Mouse (Mus musculus) stomach, embryonic 15.5 days (tissue): ENCODE results near the gene Olfr402. TPM values are rescaled to one million over a fixed set of nuclear protein-coding genes. Genes with fewer than 3 reads are reported as not detected.
"Not testable (repeated sequence)": the region's sequence is repeated elsewhere in the genome, so short reads cannot be mapped to it uniquely, and the experiment has no call there.

Experiments used
- ATAC-seq: fragments of 200-750 bp; cut with Nextera tagmentation; 2 replicates; pipeline ENCODE4 v1.8.0; 2017; ENCODE audit warnings: low read depth, moderate number of reproducible peaks, moderate TSS enrichment; ENCODE audit not compliant: insufficient read depth, low FRiP score
- H3K27ac ChIP-seq: fragments of 300-500 bp; sonication (generic); 2 replicates; pipeline ENCODE4 v1.5.1; 2015; ENCODE audit warnings: mild to moderate bottlenecking, inconsistent platforms
- H3K27me3 ChIP-seq: fragments of 300-500 bp; sonication (generic); replicated peaks from 2 replicates; pipeline ENCODE4 v1.6.1; 2015; ENCODE audit warnings: inconsistent platforms
- H3K36me3 ChIP-seq: fragments of 300-500 bp; sonication (generic); 2 replicates; pipeline ENCODE4 v1.6.1; 2015; ENCODE audit warnings: inconsistent platforms
- H3K4me1 ChIP-seq: fragments of 300-500 bp; sonication (generic); 2 replicates; pipeline ENCODE4 v1.6.1; 2015; ENCODE audit warnings: inconsistent platforms
- H3K4me2 ChIP-seq: fragments of 300-500 bp; sonication (generic); 2 replicates; pipeline ENCODE4 v1.6.1; 2015; ENCODE audit warnings: mild to moderate bottlenecking, inconsistent platforms
- H3K4me3 ChIP-seq: fragments of 300-500 bp; sonication (generic); replicated peaks from 2 replicates; pipeline ENCODE4 v1.5.1; 2015; ENCODE audit warnings: inconsistent platforms
- H3K9ac ChIP-seq: fragments of 300-500 bp; sonication (generic); 2 replicates; pipeline ENCODE4 v1.6.1; 2015; ENCODE audit warnings: inconsistent platforms
- H3K9me3 ChIP-seq: fragments of 300-500 bp; sonication (generic); 2 replicates; pipeline ENCODE4 v1.6.1; 2016; ENCODE audit warnings: inconsistent platforms
- WGBS: fragments of 180-500 bp; shearing (Covaris S2); methylation state at CpG from one replicate; pipeline ENCODE4 v1.1.7; 2015; 5-methylcytosine and 5-hydroxymethylcytosine counted together
- polyA plus RNA-seq: library from polyadenylated mRNA; unstranded; fragments of >200 nt; fragmentation: Nextera tagmentation; extraction: Ambion mirVana; gene quantifications from 2 replicates; pipeline ENCODE4 v1.2.1, GENCODE M21; 2015

Olfr402 gene
- polyA plus RNA-seq = not detected in 2 replicates

- ATAC-seq = no peak
- no peaks in the 10 kb centered on the region for H3K9me3 ChIP-seq
- H3K36me3 ChIP-seq = no peaks in the 10 kb centered on the region
- no peak within 1 kb of the TSS for H3K27ac ChIP-seq
- H3K9ac ChIP-seq = no peak within 1 kb of the TSS
- WGBS = 69% methylated on average over 3 of the region's 3 CpGs
- H3K4me3 ChIP-seq = no peak within 1 kb of the TSS
- H3K27me3 ChIP-seq = no peaks in the 10 kb centered on the region
- no peak within 1 kb of the TSS for H3K4me2 ChIP-seq
- H3K4me1 ChIP-seq = no peaks in the 10 kb centered on the region
These were observed at the start of gene Olfr402 for GRCm38 (mm10) chr11:74153229-74153628. Olfr402 (plus strand) TSS chr11:74153529.

GRCm38 (mm10) chr11:74105066-74105465 is 48.3 kb upstream of the Olfr402 start:
- no peak for ATAC-seq
- H3K4me2 ChIP-seq = no peak overlapping the region
- no peak overlapping the region for H3K27ac ChIP-seq
- no peaks in the 10 kb centered on the region for H3K4me1 ChIP-seq
- no peaks in the 10 kb centered on the region for H3K36me3 ChIP-seq
- WGBS = 26% methylated on average over 5 of the region's 5 CpGs
- no peak overlapping the region for H3K4me3 ChIP-seq
- no peaks in the 10 kb centered on the region for H3K27me3 ChIP-seq
- H3K9me3 ChIP-seq = no peaks in the 10 kb centered on the region
- H3K9ac ChIP-seq = no peak overlapping the region

GRCm38 (mm10) chr11:74113412-74113811 is 39.9 kb upstream of the Olfr402 start, which contains the start of gene Olfr401:
Olfr401 (plus strand) TSS chr11:74113712.
- no peaks in the 10 kb centered on the region for H3K9me3 ChIP-seq
- H3K36me3 ChIP-seq = no peaks in the 10 kb centered on the region
- H3K4me1 ChIP-seq = no peaks in the 10 kb centered on the region
- H3K9ac ChIP-seq = no peak within 1 kb of the TSS
- no peak within 1 kb of the TSS for H3K4me2 ChIP-seq
- H3K4me3 ChIP-seq = no peak within 1 kb of the TSS
- no peak within 1 kb of the TSS for H3K27ac ChIP-seq
- no peak for ATAC-seq
- H3K27me3 ChIP-seq = no peaks in the 10 kb centered on the region

GRCm38 (mm10) chr11:74140001-74140400 is 13.3 kb upstream of the Olfr402 start:
- not testable (repeated sequence) for H3K4me3 ChIP-seq, H3K9ac ChIP-seq, ATAC-seq, H3K4me1 ChIP-seq, H3K27me3 ChIP-seq, H3K9me3 ChIP-seq, H3K27ac ChIP-seq, H3K4me2 ChIP-seq, H3K36me3 ChIP-seq
- 25% methylated on average over 1 of the region's 1 CpGs for WGBS

GRCm38 (mm10) chr11:74145866-74146265 is 7.5 kb upstream of the Olfr402 start:
- Histone ChIP-seq H3K4me2 (no peak overlapping the region), H3K9ac (no peak overlapping the region), H3K4me3 (no peak overlapping the region), H3K4me1 (no peaks in the 10 kb centered on the region), H3K27me3 (no peaks in the 10 kb centered on the region), H3K27ac (no peak overlapping the region), H3K36me3 (no peaks in the 10 kb centered on the region), H3K9me3 (0 out of 2 replicates have a peak, but pooled peaks cover 2% of the 10 kb centered on the region)
- no peak for ATAC-seq

GRCm38 (mm10) chr11:74168771-74169170 is 15.4 kb downstream of the Olfr402 start:
- H3K9me3 ChIP-seq = no peaks in the 10 kb centered on the region
- H3K9ac ChIP-seq = no peak overlapping the region
- no peak overlapping the region for H3K27ac ChIP-seq
- H3K27me3 ChIP-seq = no peaks in the 10 kb centered on the region
- no peaks in the 10 kb centered on the region for H3K4me1 ChIP-seq
- no peak overlapping the region for H3K4me2 ChIP-seq
- no peaks in the 10 kb centered on the region for H3K36me3 ChIP-seq
- no peak for ATAC-seq
- no peak overlapping the region for H3K4me3 ChIP-seq

- Histone ChIP-seq H3K4me2 (no peak overlapping the region), H3K27ac (no peak overlapping the region), H3K9me3 (no peaks in the 10 kb centered on the region), H3K36me3 (no peaks in the 10 kb centered on the region), H3K4me3 (no peak overlapping the region), H3K27me3 (no peaks in the 10 kb centered on the region), H3K4me1 (no peaks in the 10 kb centered on the region), H3K9ac (no peak overlapping the region)
- ATAC-seq = no peak
- WGBS = 81% methylated on average over 4 of the region's 4 CpGs
These were observed 29.8 kb downstream of the Olfr402 start for GRCm38 (mm10) chr11:74183168-74183567.

GRCm38 (mm10) chr11:74183745-74184144 is 30.4 kb downstream of the Olfr402 start:
- 73% methylated on average over 4 of the region's 4 CpGs for WGBS

GRCm38 (mm10) chr11:74185949-74186348 is 32.6 kb downstream of the Olfr402 start, which contains the start of gene Olfr403:
Olfr403 (plus strand) TSS chr11:74186249.
- Histone ChIP-seq H3K4me2 (no peak within 1 kb of the TSS), H3K27me3 (no peaks in the 10 kb centered on the region), H3K4me3 (no peak within 1 kb of the TSS), H3K27ac (no peak within 1 kb of the TSS), H3K4me1 (no peaks in the 10 kb centered on the region), H3K36me3 (no peaks in the 10 kb centered on the region), H3K9me3 (no peaks in the 10 kb centered on the region), H3K9ac (no peak within 1 kb of the TSS)
- no peak for ATAC-seq

More at GRCm38 (mm10) chr11:74183745-74184144, 30.4 kb downstream of the Olfr402 start:
- Histone ChIP-seq H3K36me3 (no peaks in the 10 kb centered on the region), H3K9ac (no peak overlapping the region), H3K4me1 (no peaks in the 10 kb centered on the region), H3K27me3 (no peaks in the 10 kb centered on the region), H3K27ac (no peak overlapping the region), H3K9me3 (no peaks in the 10 kb centered on the region), H3K4me3 (no peak overlapping the region), H3K4me2 (no peak overlapping the region)
- no peak for ATAC-seq

Other genes with a start within 250 kb of the Olfr402 start
- not detected in 2 replicates for gene Olfr395, start 244.2 kb upstream of the Olfr402 start, polyA plus RNA-seq
- gene Olfr23, start 216.9 kb upstream of the Olfr402 start, polyA plus RNA-seq = not detected in 2 replicates
- not detected in 2 replicates for gene Olfr397, start 192.7 kb upstream of the Olfr402 start, polyA plus RNA-seq
- not detected in 2 replicates for gene Olfr398, start 163.1 kb upstream of the Olfr402 start, polyA plus RNA-seq
- gene Olfr139, start 97.0 kb upstream of the Olfr402 start, polyA plus RNA-seq = not detected in 2 replicates
- gene Olfr399, start 96.9 kb upstream of the Olfr402 start, polyA plus RNA-seq = not detected in 2 replicates
- gene Zfp616, start 83.6 kb upstream of the Olfr402 start, polyA plus RNA-seq = not detected in 2 replicates
- gene Olfr401, start 39.8 kb upstream of the Olfr402 start, polyA plus RNA-seq = not detected in 2 replicates
- gene Olfr403, start 32.7 kb downstream of the Olfr402 start, polyA plus RNA-seq = not detected in 2 replicates
- gene Olfr43, start 57.9 kb downstream of the Olfr402 start, polyA plus RNA-seq = not detected in 2 replicates
- gene Olfr406, start 106.3 kb downstream of the Olfr402 start, polyA plus RNA-seq = not detected in 2 replicates
- not detected in 2 replicates for gene Olfr59, start 130.2 kb downstream of the Olfr402 start, polyA plus RNA-seq
- not detected in 2 replicates for gene Olfr410, start 184.5 kb downstream of the Olfr402 start, polyA plus RNA-seq
- not detected in 2 replicates for gene Olfr411, start 199.1 kb downstream of the Olfr402 start, polyA plus RNA-seq
- gene Olfr412, start 208.5 kb downstream of the Olfr402 start, polyA plus RNA-seq = not detected in 2 replicates